Mouse (Mus musculus) ES-E14 (cell line): Measurements from ENCODE around the gene St3gal3.

Experiments
- CHD2 ChIP-seq: IDR thresholded peaks from 2 replicates; pipeline ENCODE4 v1.6.1; 2014; ENCODE audit warnings: mild to moderate bottlenecking, low read depth, low read length, inconsistent platforms
- ZC3H11A ChIP-seq: IDR thresholded peaks from 2 replicates; pipeline ENCODE4 v1.6.1; 2012; ENCODE audit warnings: low read depth, mild to moderate bottlenecking, inconsistent platforms, low read length, borderline replicate concordance

- TF ChIP-seq CHD2: no peak
- TF ChIP-seq ZC3H11A: no peak
These were observed 244.0 kb downstream of the St3gal3 start for GRCm38 (mm10) chr4:117890750-117891149.
